30 mouse cellular contexts compared by ENCODE assay signal in the genomic region with DNA sequence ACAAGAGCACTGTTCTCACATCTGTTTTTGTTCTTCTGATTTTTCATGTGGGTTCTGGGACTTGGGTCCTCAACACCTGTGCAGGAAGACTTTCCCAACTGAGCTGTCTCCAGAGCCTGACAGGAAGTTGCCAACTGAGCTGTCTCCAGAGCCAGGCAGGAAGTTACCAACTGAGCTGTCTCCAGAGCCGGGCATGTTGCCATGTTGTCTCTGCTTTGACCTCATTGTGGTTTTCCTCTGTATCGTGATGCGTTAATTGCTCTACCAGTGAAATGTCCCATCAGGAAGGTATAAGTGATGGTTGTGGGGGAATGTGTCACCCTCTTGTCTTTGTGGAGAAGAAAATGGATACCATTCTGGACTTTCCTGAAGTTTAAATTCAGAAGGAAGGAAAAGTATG. TPM values are rescaled to one million over a fixed set of nuclear protein-coding genes. Genes with fewer than 3 reads are reported as not detected.
"Had no signal": no experiment of that assay in that cellular context is flagged by ENCODE, and none has a peak within 500 bp of the region (broad histone marks: within the 10 kb centered on the region; RNA-seq: fewer than 3 reads in every experiment).

No protein-coding gene starts in this region.

- H3K9ac ChIP-seq: heart, embryonic 12.5 days; hindbrain, embryonic 12.5 days; hindbrain, embryonic 14.5 days; intestine, embryonic 15.5 days; kidney, embryonic 15.5 days; limb, embryonic 12.5 days; liver, embryonic 13.5 days; liver, embryonic 15.5 days had no signal

- H3K4me1 ChIP-seq: heart, embryonic 10.5 days; heart, embryonic 12.5 days; hindbrain, embryonic 10.5 days; hindbrain, embryonic 12.5 days; intestine, embryonic 15.5 days; kidney, embryonic 15.5 days; limb, embryonic 10.5 days; limb, embryonic 12.5 days; liver, embryonic 13.5 days; liver, embryonic 15.5 days had no signal

- H3K4me3 ChIP-seq: heart, embryonic 10.5 days; heart, embryonic 12.5 days; hindbrain, embryonic 10.5 days; hindbrain, embryonic 12.5 days; intestine, embryonic 15.5 days; kidney, embryonic 15.5 days; layer of hippocampus, adult 2 months; left cerebral cortex, adult 2 months; limb, embryonic 10.5 days; limb, embryonic 12.5 days; liver, embryonic 13.5 days; liver, embryonic 15.5 days had no signal

- H3K36me3 ChIP-seq: heart, embryonic 10.5 days; heart, embryonic 12.5 days; hindbrain, embryonic 10.5 days; hindbrain, embryonic 12.5 days; intestine, embryonic 15.5 days; kidney, embryonic 15.5 days; limb, embryonic 10.5 days; limb, embryonic 12.5 days; liver, embryonic 13.5 days; liver, embryonic 15.5 days had no signal

- H3K27me3 ChIP-seq: heart, embryonic 12.5 days; hindbrain, embryonic 12.5 days; intestine, embryonic 15.5 days; kidney, embryonic 15.5 days; limb, embryonic 12.5 days; liver, embryonic 13.5 days; liver, embryonic 15.5 days had no signal

- H3K27ac ChIP-seq: heart, embryonic 10.5 days; hindbrain, embryonic 10.5 days; hindbrain, embryonic 12.5 days; hindbrain, embryonic 14.5 days; intestine, embryonic 15.5 days; kidney, embryonic 15.5 days; kidney, postnatal 0 days; layer of hippocampus, adult 2 months; left cerebral cortex, adult 2 months; limb, embryonic 10.5 days; limb, embryonic 12.5 days; liver, embryonic 13.5 days; liver, embryonic 15.5 days had no signal

- DNase-seq: gastrocnemius, postnatal 14 days; gastrocnemius, postnatal 36 days; heart, adult 11 months; heart, postnatal 10 days; heart, postnatal 4 days; kidney, adult 18-20 months; kidney, adult 8-10 months; kidney, postnatal 25 days; kidney, postnatal 4 days; liver; liver, embryonic 13.5 days had no signal

- ATAC-seq: hindbrain, embryonic 16.5 days; inflammation-experienced regulatory T-cells, adult 6 months; intestine, embryonic 15.5 days; intestine, postnatal 0 days had no signal

RNA-seq across cellular contexts. Expression of a gene that starts 54.4 kb away (rescaled TPM):
- total RNA-seq: gastrocnemius, adult 18-20 months; gastrocnemius, postnatal 14 days; gastrocnemius, postnatal 36 days; heart, adult 8-10 months; heart, postnatal 25 days had no signal
- polyA plus RNA-seq: inflammation-experienced regulatory T-cells, adult 6 months had no signal
